Mouse (Mus musculus): ENCODE measurements around the gene Lrpprc. TPM values are rescaled to one million over a fixed set of nuclear protein-coding genes. Genes with fewer than 3 reads are reported as not detected.

Lrpprc gene
- total and polyA plus RNA-seq, 3 experiments = 21.6 to 72.5 (median 67.1) TPM

GRCm38 (mm10) chr17:84665691-84666090, 124.9 kb downstream of the Lrpprc start:
- DNase-seq = no peak

GRCm38 (mm10) chr17:84665053-84665452, 125.5 kb downstream of the Lrpprc start:
- no peak for DNase-seq

- no peak for DNase-seq
These were observed 131.6 kb downstream of the Lrpprc start for GRCm38 (mm10) chr17:84658951-84659350.

- no peak for DNase-seq
These were observed 132.4 kb downstream of the Lrpprc start for GRCm38 (mm10) chr17:84658195-84658594.

- no peak for DNase-seq
These were observed 132.8 kb downstream of the Lrpprc start for GRCm38 (mm10) chr17:84657782-84658181.

DNA sequence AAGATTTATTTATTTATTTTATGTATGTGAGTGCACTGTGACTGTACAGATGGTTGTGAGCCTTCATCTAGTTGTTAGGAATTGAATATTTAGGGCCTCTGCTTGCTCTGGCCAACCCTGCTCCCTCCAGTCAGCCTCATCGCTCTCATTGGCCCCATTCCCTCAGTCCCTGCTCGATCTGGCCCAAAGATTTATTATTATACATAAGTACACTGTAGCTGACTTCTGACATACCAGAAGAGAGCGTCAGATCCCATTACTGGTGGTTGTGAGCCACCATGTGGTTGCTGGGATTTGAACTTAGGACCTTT, 133.2 kb downstream of the Lrpprc start:
- DNase-seq = no peak

GRCm38 (mm10) chr17:84656653-84657421, 133.8 kb downstream of the Lrpprc start:
- DNase-seq = no peak

DNA sequence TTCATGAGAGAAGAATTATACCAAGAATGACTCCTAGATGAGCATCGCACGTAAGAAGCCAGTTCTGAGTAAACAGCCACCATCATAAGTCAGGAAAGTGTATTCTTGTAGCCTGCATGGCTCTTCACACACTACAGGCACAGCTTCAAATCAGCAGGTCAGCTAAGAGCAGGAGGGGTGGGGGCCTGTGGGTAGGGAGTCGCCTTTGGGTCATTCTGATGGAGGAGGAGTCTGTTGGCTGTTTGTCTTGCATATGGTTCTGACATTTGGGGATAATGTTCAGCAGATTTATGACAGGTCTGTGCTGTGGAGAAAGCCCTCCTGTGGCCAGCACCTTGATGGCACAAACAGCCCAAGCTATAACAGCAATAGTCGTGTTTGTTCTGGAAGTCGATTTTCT, 134.4 kb downstream of the Lrpprc start:
- no peak for DNase-seq

Other genes starting within 250 kb of the Lrpprc start
- gene Dync2li1, start 164.3 kb downstream of the Lrpprc start, total RNA-seq (2021) = 10 to 100 TPM; 19.1 to 40.9 TPM
- gene Dync2li1, start 164.3 kb downstream of the Lrpprc start, polyA plus RNA-seq (2012; rRNA removed) = 0.52 and 0.88 TPM in 2 replicates
- under 1 TPM in 1 of 2 experiments, not detected in 1; 0.14 TPM for gene Abcg8, start 114.5 kb downstream of the Lrpprc start, total RNA-seq (2021)
- gene Abcg8, start 114.5 kb downstream of the Lrpprc start, polyA plus RNA-seq (2012; rRNA removed) = 0.09 TPM in 1 of 2 replicates, not detected in the other
- gene Abcg5, start 107.8 kb downstream of the Lrpprc start, total RNA-seq (2021) = not detected
- 0.11 TPM in 1 of 2 replicates, not detected in the other for gene Abcg5, start 107.8 kb downstream of the Lrpprc start, polyA plus RNA-seq (2012; rRNA removed)
- 100 to 1,000 TPM; 122 to 124 TPM for gene Ppm1b, start 166.0 kb upstream of the Lrpprc start, total RNA-seq (2021)
- 16.4 and 22.3 TPM in 2 replicates for gene Ppm1b, start 166.0 kb upstream of the Lrpprc start, polyA plus RNA-seq (2012; rRNA removed)
- under 1 TPM; 0.41 to 0.69 TPM for gene Slc3a1, start 237.6 kb upstream of the Lrpprc start, total RNA-seq (2021)
- 0.09 and 0.21 TPM in 2 replicates for gene Slc3a1, start 237.6 kb upstream of the Lrpprc start, polyA plus RNA-seq (2012; rRNA removed)

Data from adrenal gland, adult 2 months (tissue).